Mouse (Mus musculus): ENCODE results near the gene Zranb1. TPM values are rescaled to one million over a fixed set of nuclear protein-coding genes. Genes with fewer than 3 reads are reported as not detected.

Zranb1 gene
- polyA plus RNA-seq, 2 experiments from 2014 or later, result 11.4 to 15.4 TPM

DNA sequence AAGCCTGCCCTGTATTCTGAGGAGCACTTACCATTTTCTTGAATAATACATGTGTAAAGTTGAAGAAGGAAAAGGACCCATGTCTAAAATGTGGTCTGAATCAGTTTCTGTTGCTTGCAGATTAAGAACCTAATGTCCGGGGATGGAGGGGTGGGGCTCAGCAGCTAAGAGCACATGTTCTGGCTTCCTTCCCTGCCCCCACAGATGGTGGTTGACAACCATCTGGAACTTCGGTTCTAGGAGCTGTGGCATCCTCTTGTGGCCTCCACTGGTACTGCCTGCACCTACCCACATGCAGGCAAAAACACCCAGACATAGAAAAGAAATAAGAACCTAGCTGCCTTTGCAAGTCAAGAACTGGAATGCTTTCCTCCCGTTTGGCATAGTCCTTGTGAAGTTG, 72.5 kb downstream of the Zranb1 start:
- peak; percentile 82 for ATAC-seq

DNA sequence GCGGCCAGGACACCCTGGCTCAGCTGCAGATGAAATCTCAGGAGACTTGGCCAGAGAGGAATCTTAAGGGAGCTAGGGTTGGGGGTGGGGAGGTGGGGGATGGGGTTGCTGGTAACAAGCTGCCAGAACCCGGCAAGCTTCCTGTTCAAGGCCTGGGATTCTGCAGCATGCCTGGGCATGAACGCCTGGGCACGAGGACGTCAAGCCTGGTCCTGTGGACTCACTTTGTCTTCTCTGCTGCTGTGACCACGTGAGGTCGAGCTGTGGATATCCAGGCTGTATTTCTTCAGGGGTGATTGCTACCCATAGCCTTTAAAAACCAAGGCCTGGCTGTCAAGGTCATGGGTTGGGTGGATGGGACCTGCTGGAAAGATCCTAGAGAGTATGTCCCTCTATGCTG, 74.8 kb downstream of the Zranb1 start:
- ATAC-seq, result no peak

DNA sequence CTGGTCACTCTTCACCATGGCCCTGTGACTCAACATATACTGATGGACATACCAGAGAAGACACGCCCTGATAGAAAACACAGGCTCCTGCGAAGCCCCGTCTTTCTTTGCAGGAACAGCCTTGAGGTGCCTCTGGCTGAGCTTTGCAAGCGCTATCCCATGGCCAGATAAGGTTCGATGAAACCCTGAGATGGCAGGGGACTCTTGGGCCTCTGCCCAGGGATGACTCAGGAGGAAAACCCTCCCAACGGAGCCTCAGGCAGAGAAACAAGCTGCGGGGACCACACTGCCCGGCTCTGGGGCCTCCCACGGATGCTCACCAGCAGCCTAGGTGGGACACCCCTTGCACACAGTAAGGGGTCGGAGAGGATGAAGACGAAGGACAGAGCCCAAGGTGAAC, 76.4 kb downstream of the Zranb1 start:
- no peak for ATAC-seq

DNA sequence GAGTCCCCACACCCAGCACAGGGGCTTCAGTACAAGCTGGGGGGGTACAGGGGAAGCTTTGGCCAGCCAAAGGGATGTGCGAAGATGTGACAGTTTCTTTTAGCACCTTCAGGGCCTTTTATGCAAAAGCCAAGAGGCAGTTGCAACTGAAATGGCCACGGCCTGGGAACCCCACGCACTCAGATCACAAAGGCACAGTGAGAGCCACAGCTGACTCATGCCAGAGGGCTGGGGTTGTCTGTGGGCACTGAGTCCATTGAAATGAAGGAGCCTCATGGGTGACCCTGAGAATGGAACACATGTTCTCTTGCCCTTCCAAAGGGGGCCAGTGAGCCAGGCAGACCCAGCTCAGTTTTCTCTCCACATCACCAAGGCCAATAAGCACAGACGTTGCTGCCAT, 77.7 kb downstream of the Zranb1 start:
- no peak for ATAC-seq

DNA sequence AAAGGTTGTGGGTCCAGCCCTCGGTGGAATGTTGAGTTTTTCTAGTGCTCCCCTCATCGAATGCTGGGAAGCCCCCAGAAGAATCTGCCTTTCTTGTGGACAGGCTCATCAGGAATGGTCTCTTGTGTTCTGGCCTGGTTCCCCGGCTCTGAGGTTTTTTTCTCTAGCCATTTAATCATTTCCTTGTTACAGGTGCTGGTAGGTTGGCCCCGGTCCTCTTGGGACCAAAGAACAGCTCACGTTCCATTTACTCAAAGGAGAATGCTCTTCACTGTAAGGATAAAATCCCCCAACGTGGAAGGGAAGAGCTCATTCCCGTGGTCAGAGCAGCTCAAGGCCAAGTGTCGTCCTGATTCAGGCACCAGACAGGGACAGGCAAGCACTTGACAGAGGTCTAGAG, 78.7 kb downstream of the Zranb1 start:
- ATAC-seq, result no peak

DNA sequence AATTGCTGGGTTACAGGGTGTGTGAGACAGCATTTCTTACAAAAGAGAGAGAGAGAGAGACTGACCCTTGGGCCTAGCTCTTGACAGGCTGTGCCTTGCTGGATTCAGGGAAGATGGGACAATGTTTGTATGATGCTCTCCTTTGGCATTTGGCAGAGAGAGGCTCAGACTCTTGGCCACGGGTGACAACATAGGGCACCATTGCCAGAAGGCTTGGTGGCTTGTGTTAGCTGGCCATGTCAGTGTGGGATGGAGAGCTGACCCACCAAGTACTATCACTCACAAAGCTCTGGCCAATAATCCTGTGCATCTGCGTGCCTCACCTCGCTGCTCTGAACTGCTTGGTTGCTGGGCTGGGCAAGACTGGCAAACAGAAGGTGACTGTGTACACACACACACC, 79.5 kb downstream of the Zranb1 start:
- no peak for ATAC-seq

DNA sequence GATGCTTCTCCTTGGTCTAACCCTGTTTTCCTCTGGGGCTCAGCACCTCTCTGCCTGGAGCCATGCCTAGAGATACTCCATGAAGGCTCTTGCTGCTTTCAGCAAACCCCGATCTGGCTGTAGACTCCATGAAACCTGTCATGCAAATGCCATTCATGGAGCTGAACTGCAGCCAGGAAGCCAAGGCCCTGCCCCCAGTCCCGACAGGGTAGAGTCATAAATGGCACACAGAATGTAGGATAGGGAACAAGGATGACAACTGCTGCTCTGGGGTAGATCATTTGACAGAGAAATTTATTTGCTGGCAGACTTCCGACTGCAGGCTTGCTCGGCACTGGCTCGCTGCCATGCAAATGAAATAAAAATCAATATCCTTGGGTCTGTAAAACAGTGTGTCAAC, 80.2 kb downstream of the Zranb1 start:
- ATAC-seq, result no peak

DNA sequence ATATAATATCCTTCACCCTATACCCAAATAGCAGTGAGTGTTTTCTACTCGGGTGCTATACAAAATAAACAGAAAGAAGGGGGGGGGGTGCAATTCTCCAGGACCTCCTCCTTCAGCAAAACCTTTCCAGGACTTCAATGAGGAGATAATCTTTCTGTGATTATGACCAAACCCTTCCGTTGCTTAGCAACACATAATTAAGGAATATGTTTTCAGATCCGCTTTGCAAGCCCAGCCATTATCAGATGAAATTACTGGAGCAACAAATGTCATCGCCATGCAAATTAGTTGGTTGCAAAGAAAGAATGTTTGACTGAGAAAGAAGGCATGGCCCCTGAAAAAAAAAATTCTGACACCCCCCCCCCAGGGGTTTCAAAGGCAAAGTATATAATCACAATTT, 80.7 kb downstream of the Zranb1 start:
- no peak for ATAC-seq

DNA sequence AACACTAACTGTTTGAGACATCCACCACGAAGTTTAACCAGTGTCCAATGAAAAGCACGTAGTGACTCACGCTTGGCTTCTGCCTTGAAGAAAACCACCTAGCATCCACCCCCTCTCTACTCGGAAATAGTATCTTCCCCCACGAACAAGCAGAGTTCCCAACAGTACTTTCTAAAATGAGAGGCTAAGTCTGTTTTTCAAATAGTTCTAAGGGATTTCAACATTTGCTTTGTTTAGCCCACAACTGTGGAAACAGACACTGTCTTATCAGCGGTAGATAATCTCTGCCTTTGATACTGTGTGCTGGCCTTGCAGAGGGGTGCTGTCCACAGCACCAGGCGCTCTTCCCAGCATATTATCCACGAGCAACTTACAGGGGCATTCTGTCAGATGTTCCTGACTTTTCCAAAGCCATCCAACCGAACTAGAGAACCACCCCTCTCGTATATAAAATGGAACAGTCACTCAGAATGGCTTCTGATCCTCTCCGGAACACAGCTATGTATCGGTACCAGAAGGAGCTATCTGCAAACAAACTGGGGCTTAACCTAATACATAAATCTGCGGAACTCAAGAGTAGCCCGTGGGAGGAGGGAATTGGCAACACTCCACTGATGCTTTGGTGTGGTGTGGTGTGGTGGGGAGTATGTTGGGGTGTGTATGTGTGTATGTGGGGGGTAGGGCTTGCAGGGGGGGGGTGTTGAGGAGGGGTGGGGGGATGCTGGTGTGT, 81.9 kb downstream of the Zranb1 start:
- no peak for ATAC-seq

DNA sequence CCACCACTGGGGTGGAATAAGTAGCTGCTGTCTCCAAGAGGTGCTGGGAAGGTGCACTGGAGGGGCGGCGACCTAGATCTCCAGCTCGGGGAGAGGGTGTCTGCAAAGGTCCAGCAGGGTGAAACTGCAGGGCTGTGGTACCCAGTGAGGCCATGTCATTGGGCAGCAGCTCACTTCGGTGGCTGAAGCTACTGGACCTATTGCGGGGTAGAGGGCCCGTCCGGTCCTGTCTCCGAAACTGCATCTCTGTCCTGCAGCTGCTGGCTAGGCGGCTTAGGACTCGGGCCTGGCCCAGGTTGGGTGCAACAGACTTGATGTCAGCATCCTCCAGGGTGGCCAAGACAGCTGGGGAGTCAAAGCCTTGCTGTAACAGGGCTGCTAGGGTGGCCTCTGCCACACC, 83.0 kb downstream of the Zranb1 start:
- no peak for ATAC-seq

DNA sequence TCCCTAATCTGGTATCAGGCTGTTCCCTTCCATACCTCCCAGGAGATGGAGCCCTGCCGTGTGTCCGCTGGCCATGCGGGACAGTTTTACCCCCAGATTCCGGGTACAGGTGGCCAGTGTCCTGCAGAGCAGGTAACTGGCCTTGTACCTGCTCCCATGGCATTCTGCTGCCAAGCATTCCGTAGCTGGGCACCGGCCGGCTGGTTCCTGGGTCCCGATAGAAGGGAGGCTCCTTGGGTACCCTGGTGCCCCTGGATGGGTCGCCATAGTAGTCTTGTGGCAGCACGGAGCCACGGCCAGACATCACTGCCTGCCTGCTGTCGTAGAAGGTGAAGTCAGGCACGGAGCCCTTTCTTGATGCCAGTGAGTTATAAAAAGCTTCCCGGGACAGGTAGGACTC, 83.7 kb downstream of the Zranb1 start:
- no peak for ATAC-seq

DNA sequence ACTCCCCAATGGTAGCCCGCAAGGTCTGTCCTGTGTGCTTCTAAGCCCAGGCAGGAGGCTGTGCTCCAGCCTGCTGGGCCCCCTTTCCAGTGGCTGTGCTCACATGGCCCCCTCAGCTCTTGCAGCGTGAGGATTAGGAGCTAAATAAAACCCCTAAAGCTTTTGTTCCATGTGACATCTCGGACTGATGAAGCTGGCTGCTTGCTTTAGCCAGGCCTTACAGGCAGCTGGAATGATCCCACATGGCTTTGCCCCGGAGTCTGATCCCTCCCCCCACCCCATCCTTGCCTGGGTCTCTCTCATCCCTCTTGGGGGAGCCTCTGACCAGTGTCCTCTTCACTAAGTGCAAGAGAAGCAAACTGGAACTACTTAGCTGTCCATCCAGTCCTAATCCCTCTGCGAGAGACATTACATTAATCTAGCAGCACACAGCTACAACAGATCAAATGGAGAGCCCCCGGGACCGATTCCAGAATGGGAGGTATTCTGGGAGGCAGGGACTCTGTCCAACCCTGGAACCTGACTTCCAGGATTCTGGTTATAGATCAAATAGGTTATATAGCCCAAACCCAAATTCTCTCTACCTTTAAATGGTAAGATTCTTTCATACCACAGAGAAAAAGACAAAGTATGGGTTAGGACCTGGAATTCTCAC, 84.6 kb downstream of the Zranb1 start:
- no peak for ATAC-seq

DNA sequence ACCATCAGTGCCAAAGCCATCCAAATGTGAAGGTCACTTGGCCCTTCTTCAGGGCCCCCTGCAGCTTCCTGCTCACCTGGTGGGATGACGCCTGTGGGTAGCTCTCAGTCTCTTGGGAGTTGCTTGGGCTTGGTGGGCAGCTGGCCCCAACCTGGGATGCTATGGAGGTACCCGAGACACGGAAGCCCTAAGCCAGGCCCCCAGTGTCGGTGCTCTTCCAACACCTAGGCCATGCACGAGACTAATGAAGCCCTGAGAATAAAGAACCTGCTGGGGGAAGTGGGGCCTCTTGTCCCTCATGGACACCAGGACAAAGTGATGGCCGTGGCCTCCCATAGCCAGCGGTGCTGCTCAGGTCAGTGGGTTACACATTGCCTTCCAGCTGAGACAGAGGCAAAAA, 88.0 kb downstream of the Zranb1 start:
- no peak for ATAC-seq

DNA sequence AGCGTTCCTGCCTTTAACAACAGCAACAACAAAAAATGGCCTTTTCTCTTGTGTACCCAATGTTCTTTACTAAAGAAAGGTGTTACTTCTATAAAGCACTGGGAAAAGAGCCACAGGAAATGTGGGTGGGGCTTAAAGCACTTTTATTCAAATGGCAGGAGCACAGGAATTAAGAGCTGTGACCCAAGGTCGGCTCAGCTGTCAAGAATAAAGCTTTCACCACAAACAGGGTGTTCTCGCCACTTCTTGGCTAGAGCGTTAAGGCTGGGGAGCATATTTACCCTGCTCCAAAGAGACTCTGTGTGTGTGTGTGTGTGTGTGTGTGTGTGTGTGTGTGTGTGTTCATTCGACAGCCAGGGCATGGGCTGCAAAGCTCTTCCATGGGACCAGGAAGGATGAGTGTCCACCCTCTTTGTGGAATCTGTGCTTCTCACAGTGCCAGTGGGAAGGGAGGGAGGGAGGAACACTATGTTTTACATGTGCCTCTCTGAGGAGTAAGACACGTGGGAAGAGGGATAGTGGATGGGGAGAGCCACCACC, 88.6 kb downstream of the Zranb1 start:
- ATAC-seq, result no peak

DNA sequence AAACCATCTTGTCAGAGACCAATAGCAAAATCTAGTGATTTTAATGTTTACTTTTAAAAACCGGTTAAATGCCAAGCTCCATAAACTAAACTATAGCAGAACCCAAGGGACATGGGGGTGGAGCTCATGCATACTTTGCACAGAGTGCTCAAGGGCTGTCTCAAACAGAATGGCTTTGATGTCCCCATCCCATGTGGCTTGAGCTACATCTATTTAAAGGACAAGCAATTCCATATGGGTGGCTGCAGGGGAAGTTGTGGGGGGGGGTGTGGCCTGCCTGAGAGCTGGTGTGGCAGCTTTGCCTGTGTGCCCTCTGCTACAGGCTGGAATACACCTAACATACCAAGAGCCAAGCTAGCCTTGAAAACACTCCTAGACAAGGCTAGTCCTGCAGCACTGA, 93.8 kb downstream of the Zranb1 start:
- ATAC-seq, result no peak

DNA sequence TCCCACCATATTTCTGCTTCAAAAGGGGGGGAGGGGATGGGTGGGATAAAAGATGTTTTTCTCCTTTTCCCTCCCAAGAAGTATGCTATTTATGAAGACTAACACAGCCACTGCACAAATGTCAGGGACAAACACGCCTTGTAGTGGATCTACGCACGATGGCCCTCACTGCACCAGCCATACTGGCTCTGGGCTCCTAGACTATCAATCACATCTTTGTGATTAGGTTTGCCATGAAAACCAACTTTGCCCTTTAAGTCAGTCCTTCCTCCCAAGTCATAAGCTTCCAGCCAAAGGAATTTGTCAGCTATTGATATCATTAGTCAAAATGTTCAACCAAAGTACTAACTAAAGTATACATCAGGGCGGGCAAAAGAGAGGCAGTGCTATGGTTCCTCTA, 97.0 kb downstream of the Zranb1 start:
- ATAC-seq, result no peak

DNA sequence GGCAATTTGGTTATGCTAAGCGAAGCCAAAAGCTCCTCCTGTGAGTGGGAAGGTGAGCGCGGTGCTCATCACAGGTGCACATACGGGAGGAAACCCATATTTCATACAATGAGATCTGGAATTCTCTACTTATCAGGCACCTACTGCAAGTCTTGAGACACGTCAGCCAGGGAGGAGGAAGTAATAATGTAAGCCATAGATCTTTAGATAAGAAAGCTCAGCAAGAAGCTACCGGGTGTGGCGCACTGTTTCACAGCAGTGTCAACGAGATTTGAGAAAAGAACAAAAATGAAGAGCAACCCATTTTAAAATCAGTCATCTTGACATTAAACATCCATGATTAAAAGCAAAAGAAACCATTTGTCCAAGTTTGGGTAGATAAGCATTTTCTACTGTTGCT, 98.1 kb downstream of the Zranb1 start:
- no peak for ATAC-seq

DNA sequence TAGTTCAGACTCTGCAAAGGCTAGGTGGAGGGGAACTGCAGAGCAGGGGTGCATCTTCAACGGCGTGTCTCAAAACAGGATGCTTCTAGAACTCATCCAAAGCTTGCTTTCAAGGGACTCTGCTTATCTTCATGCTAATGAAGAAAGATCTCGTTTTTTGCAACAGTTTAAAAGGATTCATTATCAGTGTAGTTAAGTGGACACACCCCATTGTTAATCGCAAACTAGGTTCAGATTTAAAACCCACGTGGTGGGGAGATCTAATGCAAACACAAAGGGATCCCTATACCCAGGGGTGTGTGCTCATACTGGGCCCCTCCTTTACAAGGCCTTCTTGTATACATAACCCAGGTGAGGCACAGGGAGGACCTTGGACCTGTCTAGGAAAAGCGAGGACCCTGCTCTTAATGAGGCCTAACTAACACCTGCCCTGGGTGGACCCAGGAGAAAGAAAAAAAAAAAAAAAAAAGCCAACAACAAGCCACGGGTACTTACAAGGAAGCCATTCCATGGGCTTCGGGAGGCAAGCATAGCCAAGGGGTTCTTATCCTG, 98.6 kb downstream of the Zranb1 start:
- no peak for ATAC-seq

DNA sequence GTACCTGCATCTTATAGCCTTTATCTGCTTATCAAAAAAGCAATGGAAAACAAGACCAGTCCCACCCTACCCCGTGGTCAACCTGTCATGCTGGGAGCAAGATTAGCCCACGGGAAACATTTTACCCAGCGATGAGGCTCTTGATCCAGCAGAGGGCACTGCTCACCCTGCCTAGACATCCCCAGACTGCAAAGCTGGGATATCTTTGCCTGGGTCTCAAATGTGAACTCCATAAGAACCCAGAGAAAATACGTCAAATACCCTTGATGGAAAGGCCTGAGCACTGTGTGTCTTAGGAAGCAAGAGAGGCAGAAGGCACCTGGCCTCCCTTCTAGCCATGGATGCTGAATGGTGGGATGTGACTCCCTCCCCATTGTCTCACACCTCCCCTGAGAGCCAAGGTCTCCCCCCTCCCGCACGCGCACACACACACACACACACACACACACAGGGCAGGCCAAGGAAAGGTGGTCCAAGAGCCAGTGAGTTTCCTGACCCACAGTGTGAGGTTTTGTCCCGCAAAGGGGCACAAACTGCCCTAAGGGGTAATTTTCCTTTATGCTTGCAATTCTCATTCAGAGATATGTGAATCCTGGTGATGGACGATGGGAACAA, 101.8 kb downstream of the Zranb1 start:
- no peak for ATAC-seq

DNA sequence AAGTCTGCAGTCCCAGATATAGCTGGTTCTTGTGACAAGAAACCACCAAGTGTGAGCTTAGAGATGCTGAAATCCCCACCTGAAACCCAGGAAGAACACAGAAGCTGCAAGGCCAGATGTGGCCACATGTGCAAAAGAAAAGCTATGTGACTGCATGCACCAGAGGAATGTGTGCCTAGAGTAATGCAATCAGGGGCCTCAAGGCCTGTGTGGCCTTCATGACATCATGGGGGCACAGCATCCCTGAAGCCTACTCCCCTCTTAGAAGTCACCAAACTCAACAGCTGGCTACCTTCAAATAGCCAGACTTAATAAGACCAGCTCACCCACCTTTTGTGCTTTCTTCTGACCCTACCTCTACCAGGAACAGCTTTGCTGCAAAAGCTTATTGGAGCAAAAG, 105.0 kb downstream of the Zranb1 start:
- ATAC-seq, result no peak

Measured in CD4-positive, CD25-positive, alpha-beta regulatory T cell, adult 4 months (primary cell).